Mouse (Mus musculus) lung, postnatal 0 days (tissue): ENCODE measurements around the gene Mgat4c. TPM values are rescaled to one million over a fixed set of nuclear protein-coding genes. Genes with fewer than 3 reads are reported as not detected.

Experiments
- ATAC-seq: fragments of 200-750 bp; cut with Nextera tagmentation; 2 replicates; pipeline ENCODE4 v1.8.0; 2017; ENCODE audit warnings: moderate library complexity
- DNase-seq: peaks from one replicate; pipeline ENCODE4 v3.0.0-alpha.2; 2016; ENCODE audit warnings: low spot score
- H3K27ac ChIP-seq: fragments of 300-500 bp; sonication (generic); 2 replicates; pipeline ENCODE4 v1.5.1; 2014; ENCODE audit warnings: antibody characterized with exemption, mild to moderate bottlenecking, low read length, mixed read lengths
- H3K27me3 ChIP-seq: fragments of 300-500 bp; sonication (generic); replicated peaks from 2 replicates; pipeline ENCODE4 v1.6.1; 2014; ENCODE audit warnings: low read length, mixed read lengths; ENCODE audit not compliant: insufficient read depth
- H3K36me3 ChIP-seq: fragments of 300-500 bp; sonication (generic); 2 replicates; pipeline ENCODE4 v1.6.1; 2014; ENCODE audit warnings: low read length, mixed read lengths; ENCODE audit not compliant: insufficient read depth
- H3K4me1 ChIP-seq: fragments of 300-500 bp; sonication (generic); 2 replicates; pipeline ENCODE4 v1.6.1; 2014; ENCODE audit warnings: antibody characterized with exemption, low read depth, low read length, mixed read lengths; ENCODE audit not compliant: insufficient read depth
- H3K4me2 ChIP-seq: fragments of 300-500 bp; sonication (generic); replicated peaks from 2 replicates; pipeline ENCODE4 v1.6.1; 2014; ENCODE audit warnings: low read depth, mild to moderate bottlenecking, low read length, moderate library complexity, mixed read lengths
- H3K4me3 ChIP-seq: fragments of 300-500 bp; sonication (generic); 2 replicates; pipeline ENCODE4 v1.5.1; 2014; ENCODE audit warnings: low read depth, low read length
- H3K9ac ChIP-seq: fragments of 300-500 bp; sonication (generic); replicated peaks from 2 replicates; pipeline ENCODE4 v1.6.1; 2014; ENCODE audit warnings: low read depth, mild to moderate bottlenecking
- H3K9me3 ChIP-seq: fragments of 300-500 bp; sonication (generic); 2 replicates; pipeline ENCODE4 v1.6.1; 2016; ENCODE audit warnings: low read length, mixed read lengths
- CTCF ChIP-seq: IDR thresholded peaks from 2 replicates; pipeline ENCODE4 v1.5.1; 2016; ENCODE audit warnings: antibody characterized with exemption, mild to moderate bottlenecking
- EP300 ChIP-seq: IDR thresholded peaks from 2 replicates; pipeline ENCODE4 v1.6.1; 2016; ENCODE audit warnings: antibody characterized with exemption, mild to moderate bottlenecking, control low read depth
- WGBS: fragments of 180-500 bp; shearing (Covaris S2); extraction: QIAGEN DNeasy Blood & Tissue Kit; methylation state at CpG from one replicate; pipeline ENCODE4 v1.1.7; 2014; 5-methylcytosine and 5-hydroxymethylcytosine counted together
- polyA plus RNA-seq: library from polyadenylated mRNA; unstranded; fragments of >200 nt; fragmentation: Nextera tagmentation; extraction: Ambion mirVana; gene quantifications from 2 replicates; pipeline ENCODE4 v1.2.1, GENCODE M21; 2015

The Mgat4c gene
- polyA plus RNA-seq, result 0.14 TPM in 1 of 2 replicates, not detected in the other

- H3K9me3 ChIP-seq, result no peaks in the 10 kb centered on the region
- WGBS, result 61% methylated on average over 6 of the region's 6 CpGs
- no peak within 1 kb of the TSS for H3K9ac ChIP-seq
- DNase-seq (no peak), ATAC-seq (no peak)
- TF ChIP-seq EP300 (no peak), CTCF (no peak)
- H3K4me3 ChIP-seq, result no peak within 1 kb of the TSS
- no peaks in the 10 kb centered on the region for H3K36me3 ChIP-seq
- no peak within 1 kb of the TSS for H3K27ac ChIP-seq
- H3K4me2 ChIP-seq, result no peak within 1 kb of the TSS
- H3K27me3 ChIP-seq, result no peaks in the 10 kb centered on the region
- no peaks in the 10 kb centered on the region for H3K4me1 ChIP-seq
Measured at GRCm38 (mm10) chr10:101681437-101681912, at the start of gene Mgat4c. Gene Mgat4c, plus strand, starts transcription at chr10:101681487.

DNA sequence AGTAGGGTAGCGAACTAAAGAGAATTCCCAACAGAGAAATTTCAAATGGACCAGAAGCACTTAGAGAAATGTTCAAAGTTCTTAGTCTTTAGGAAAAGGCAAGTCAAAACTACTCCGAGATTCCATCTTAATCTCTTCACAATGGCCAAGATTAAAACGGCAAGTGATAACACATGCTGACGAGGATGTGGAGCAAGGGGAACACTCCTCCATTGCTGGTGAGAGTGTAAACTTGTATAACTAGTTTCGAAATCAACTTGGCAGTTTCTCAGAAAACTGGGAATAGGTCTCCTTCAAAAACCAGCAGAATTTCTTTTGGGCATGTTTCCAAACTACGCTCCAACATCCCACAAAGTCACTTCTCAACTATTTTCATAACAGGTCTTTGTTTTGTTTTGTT is 46.0 kb upstream of the Mgat4c start:
- H3K36me3 ChIP-seq, result no peaks in the 10 kb centered on the region
- H3K4me3 ChIP-seq, result no peak overlapping the region
- no peak for DNase-seq
- TF ChIP-seq CTCF (no peak), EP300 (no peak)
- H3K9ac ChIP-seq, result no peak overlapping the region
- no peak overlapping the region for H3K27ac ChIP-seq
- 63% methylated on average over 6 of the region's 6 CpGs for WGBS
- H3K27me3 ChIP-seq, result no peaks in the 10 kb centered on the region
- no peak for ATAC-seq
- H3K9me3 ChIP-seq, result no peaks in the 10 kb centered on the region
- H3K4me2 ChIP-seq, result no peak overlapping the region
- no peaks in the 10 kb centered on the region for H3K4me1 ChIP-seq

GRCm38 (mm10) chr10:101641048-101641447 is 40.2 kb upstream of the Mgat4c start:
- DNase-seq (no peak), ATAC-seq (no peak)
- Histone ChIP-seq H3K9ac (no peak overlapping the region), H3K27me3 (no peaks in the 10 kb centered on the region), H3K4me1 (no peaks in the 10 kb centered on the region), H3K9me3 (no peaks in the 10 kb centered on the region), H3K4me2 (no peak overlapping the region), H3K27ac (no peak overlapping the region), H3K4me3 (no peak overlapping the region), H3K36me3 (no peaks in the 10 kb centered on the region)
- WGBS, result 73% methylated on average over 2 of the region's 2 CpGs
- TF ChIP-seq EP300 (no peak), CTCF (no peak)

- ATAC-seq (no peak), DNase-seq (no peak)
- no peak overlapping the region for H3K4me2 ChIP-seq
- H3K9ac ChIP-seq, result no peak overlapping the region
- TF ChIP-seq CTCF, result no peak
- TF ChIP-seq EP300, result no peak
- H3K36me3 ChIP-seq, result no peaks in the 10 kb centered on the region
- no peak overlapping the region for H3K4me3 ChIP-seq
- WGBS, result 75% methylated on average over 5 of the region's 5 CpGs
- H3K27ac ChIP-seq, result no peak overlapping the region
- H3K9me3 ChIP-seq, result no peaks in the 10 kb centered on the region
- H3K4me1 ChIP-seq, result no peaks in the 10 kb centered on the region
- H3K27me3 ChIP-seq, result no peaks in the 10 kb centered on the region
Measured at GRCm38 (mm10) chr10:101681914-101682313, 627 bp downstream of the Mgat4c start.

GRCm38 (mm10) chr10:101761828-101762227 is 80.5 kb downstream of the Mgat4c start:
- no peak for TF ChIP-seq EP300
- no peak for TF ChIP-seq CTCF
- Histone ChIP-seq H3K4me1 (no peaks in the 10 kb centered on the region), H3K4me3 (no peak overlapping the region), H3K27me3 (no peaks in the 10 kb centered on the region), H3K9ac (no peak overlapping the region), H3K9me3 (no peaks in the 10 kb centered on the region), H3K4me2 (no peak overlapping the region), H3K36me3 (no peaks in the 10 kb centered on the region), H3K27ac (no peak overlapping the region)
- DNase-seq, result no peak
- 64% methylated on average over 3 of the region's 3 CpGs for WGBS
- no peak for ATAC-seq

GRCm38 (mm10) chr10:101770688-101771087 is 89.4 kb downstream of the Mgat4c start:
- Histone ChIP-seq H3K4me3 (no peak overlapping the region), H3K4me1 (no peaks in the 10 kb centered on the region), H3K36me3 (no peaks in the 10 kb centered on the region), H3K9ac (no peak overlapping the region), H3K9me3 (no peaks in the 10 kb centered on the region), H3K27me3 (no peaks in the 10 kb centered on the region), H3K4me2 (no peak overlapping the region), H3K27ac (no peak overlapping the region)
- DNase-seq, result no peak
- ATAC-seq, result no peak
- 63% methylated on average over 1 of the region's 1 CpGs for WGBS
- TF ChIP-seq CTCF (no peak), EP300 (no peak)

GRCm38 (mm10) chr10:101771157-101771556 is 89.9 kb downstream of the Mgat4c start:
- TF ChIP-seq CTCF (no peak), EP300 (no peak)
- 49% methylated on average over 4 of the region's 4 CpGs for WGBS

More at GRCm38 (mm10) chr10:101771157-101771556, 89.9 kb downstream of the Mgat4c start:
- no peaks in the 10 kb centered on the region for H3K9me3 ChIP-seq
- no peaks in the 10 kb centered on the region for H3K36me3 ChIP-seq
- H3K27ac ChIP-seq, result no peak overlapping the region
- no peaks in the 10 kb centered on the region for H3K4me1 ChIP-seq
- H3K4me3 ChIP-seq, result no peak overlapping the region
- no peaks in the 10 kb centered on the region for H3K27me3 ChIP-seq
- H3K9ac ChIP-seq, result no peak overlapping the region
- ATAC-seq (no peak), DNase-seq (no peak)
- no peak overlapping the region for H3K4me2 ChIP-seq
